Mouse (Mus musculus): ENCODE data around the gene F11r.

F11r gene

GRCm38 (mm10) chr1:171473506-171473905, 36.2 kb downstream of the F11r start:
- DNase-seq = no peak

GRCm38 (mm10) chr1:171473920-171474640, 36.7 kb downstream of the F11r start:
- no peak for DNase-seq

GRCm38 (mm10) chr1:171477123-171477522, 39.8 kb downstream of the F11r start:
- no peak for DNase-seq

- DNase-seq = peak in 1 of 2 experiments; percentile 15
Observed at GRCm38 (mm10) chr1:171477758-171478545, 40.6 kb downstream of the F11r start.

- peak; percentile 74 to 79 for DNase-seq
Observed at GRCm38 (mm10) chr1:171478968-171479367, 41.6 kb downstream of the F11r start.

- DNase-seq = no peak
Observed at GRCm38 (mm10) chr1:171494241-171494640, 56.9 kb downstream of the F11r start.

- no peak for DNase-seq
Observed at GRCm38 (mm10) chr1:171495371-171495770, 58.0 kb downstream of the F11r start.

- DNase-seq = no peak
Observed at GRCm38 (mm10) chr1:171499856-171500255, 62.5 kb downstream of the F11r start.

- no peak for DNase-seq
Observed at GRCm38 (mm10) chr1:171501016-171501610, 63.8 kb downstream of the F11r start.

GRCm38 (mm10) chr1:171501636-171502080, 64.3 kb downstream of the F11r start:
- peak; percentile 18 to 29 for DNase-seq

- peak; percentile 18 to 31 for DNase-seq
Observed at GRCm38 (mm10) chr1:171502388-171503249, 65.3 kb downstream of the F11r start.

GRCm38 (mm10) chr1:171503250-171503591, 65.9 kb downstream of the F11r start, which contains the start of gene Alyref2:
Alyref2 (plus strand) TSS chr1:171503478.
- peak; percentile 87 to 90 for DNase-seq

GRCm38 (mm10) chr1:171503592-171504291, 66.4 kb downstream of the F11r start:
- peak in 1 of 2 experiments; percentile 34 for DNase-seq

- DNase-seq = no peak
Observed at GRCm38 (mm10) chr1:171504586-171504985, 67.3 kb downstream of the F11r start.

- DNase-seq = no peak
Observed at GRCm38 (mm10) chr1:171513234-171513633, 75.9 kb downstream of the F11r start.

GRCm38 (mm10) chr1:171513760-171514159, 76.4 kb downstream of the F11r start:
- DNase-seq = no peak
